Mouse (Mus musculus) hindbrain, embryonic 11.5 days (tissue): ENCODE results near the gene Cldn20. TPM values are rescaled to one million over a fixed set of nuclear protein-coding genes. Genes with fewer than 3 reads are reported as not detected.

Source experiments
- ATAC-seq: fragments of 200-750 bp; cut with Nextera tagmentation; 2 replicates; pipeline ENCODE4 v1.8.0; 2017; ENCODE audit warnings: mild to moderate bottlenecking, moderate TSS enrichment, moderate library complexity; ENCODE audit not compliant: low FRiP score
- DNase-seq: peaks from one replicate; pipeline ENCODE4 v3.0.0-alpha.2; 2015; ENCODE audit warnings: low spot score
- H3K27ac ChIP-seq: fragments of 300-500 bp; sonication (generic); 2 replicates; pipeline ENCODE4 v1.5.1; 2014; ENCODE audit warnings: mild to moderate bottlenecking, low read depth, low read length
- H3K27me3 ChIP-seq: fragments of 300-500 bp; sonication (generic); 2 replicates; pipeline ENCODE4 v1.6.1; 2014; ENCODE audit warnings: mild to moderate bottlenecking, low read length, moderate library complexity, mixed read lengths; ENCODE audit not compliant: control insufficient read depth, insufficient read depth
- H3K36me3 ChIP-seq: fragments of 300-500 bp; sonication (generic); 2 replicates; pipeline ENCODE4 v1.6.1; 2014; ENCODE audit warnings: mild to moderate bottlenecking, low read length, moderate library complexity, mixed read lengths; ENCODE audit not compliant: control insufficient read depth, insufficient read depth
- H3K4me1 ChIP-seq: fragments of 300-500 bp; sonication (generic); replicated peaks from 2 replicates; pipeline ENCODE4 v1.6.1; 2014; ENCODE audit warnings: low read length, mixed read lengths; ENCODE audit not compliant: control insufficient read depth, insufficient read depth
- H3K4me2 ChIP-seq: fragments of 300-500 bp; sonication (generic); replicated peaks from 2 replicates; pipeline ENCODE4 v1.6.1; 2014; ENCODE audit warnings: mild to moderate bottlenecking, low read depth, low read length
- H3K4me3 ChIP-seq: fragments of 300-500 bp; sonication (generic); 2 replicates; pipeline ENCODE4 v1.5.1; 2014; ENCODE audit warnings: low read depth, low read length
- H3K9ac ChIP-seq: fragments of 300-500 bp; sonication (generic); 2 replicates; pipeline ENCODE4 v1.6.1; 2014; ENCODE audit warnings: low read depth, low read length
- H3K9me3 ChIP-seq: fragments of 300-500 bp; sonication (generic); 2 replicates; pipeline ENCODE4 v1.6.1; 2016; ENCODE audit warnings: low read length; ENCODE audit not compliant: control insufficient read depth
- WGBS: fragments of 180-500 bp; shearing (Covaris S2); extraction: QIAGEN DNeasy Blood & Tissue Kit; methylation state at CpG from one replicate; pipeline ENCODE4 v1.1.7; 2014; 5-methylcytosine and 5-hydroxymethylcytosine counted together
- polyA plus RNA-seq: library from polyadenylated mRNA; unstranded; fragments of >200 nt; fragmentation: Nextera tagmentation; extraction: Ambion mirVana; gene quantifications from 2 replicates; pipeline ENCODE4 v1.2.1, GENCODE M21; 2014

The Cldn20 gene
- polyA plus RNA-seq, 1 experiment from 2014 or later: not detected

GRCm38 (mm10) chr17:3509841-3510240, 22.5 kb upstream of the Cldn20 start:
- DNase-seq (peak; percentile 76), ATAC-seq (peak; percentile 70)
- Histone ChIP-seq H3K27me3 (no peaks in the 10 kb centered on the region), H3K9me3 (no peaks in the 10 kb centered on the region), H3K27ac (no peak overlapping the region), H3K9ac (no peak overlapping the region), H3K36me3 (no peaks in the 10 kb centered on the region), H3K4me1 (no peaks in the 10 kb centered on the region), H3K4me3 (no peak overlapping the region), H3K4me2 (no peak overlapping the region)
- 14% methylated on average over 1 of the region's 1 CpGs for WGBS

- ATAC-seq: no peak
Measured at GRCm38 (mm10) chr17:3514316-3514715, 18.0 kb upstream of the Cldn20 start.

GRCm38 (mm10) chr17:3515851-3516250, 16.5 kb upstream of the Cldn20 start:
- no peaks in the 10 kb centered on the region for H3K9me3 ChIP-seq
- H3K36me3 ChIP-seq: no peaks in the 10 kb centered on the region
- H3K4me2 ChIP-seq: no peak overlapping the region
- no peak overlapping the region for H3K27ac ChIP-seq
- ATAC-seq (no peak), DNase-seq (no peak)
- 95% methylated on average over 8 of the region's 8 CpGs for WGBS
- no peaks in the 10 kb centered on the region for H3K27me3 ChIP-seq
- H3K4me1 ChIP-seq: no peaks in the 10 kb centered on the region
- H3K4me3 ChIP-seq: no peak overlapping the region
- H3K9ac ChIP-seq: no peak overlapping the region

More at GRCm38 (mm10) chr17:3514316-3514715, 18.0 kb upstream of the Cldn20 start:
- Histone ChIP-seq H3K36me3 (no peaks in the 10 kb centered on the region), H3K27ac (no peak overlapping the region), H3K4me3 (no peak overlapping the region), H3K27me3 (no peaks in the 10 kb centered on the region), H3K9ac (no peak overlapping the region), H3K9me3 (no peaks in the 10 kb centered on the region), H3K4me2 (no peak overlapping the region), H3K4me1 (no peaks in the 10 kb centered on the region)
- 84% methylated on average over 5 of the region's 5 CpGs for WGBS
- DNase-seq: no peak

GRCm38 (mm10) chr17:3516406-3516805, 15.9 kb upstream of the Cldn20 start:
- ATAC-seq (no peak), DNase-seq (no peak)
- no peaks in the 10 kb centered on the region for H3K9me3 ChIP-seq
- H3K27ac ChIP-seq: no peak overlapping the region
- no peaks in the 10 kb centered on the region for H3K27me3 ChIP-seq
- H3K4me2 ChIP-seq: no peak overlapping the region
- 29% methylated on average over 9 of the region's 9 CpGs for WGBS
- H3K4me1 ChIP-seq: no peaks in the 10 kb centered on the region
- no peak overlapping the region for H3K4me3 ChIP-seq
- no peaks in the 10 kb centered on the region for H3K36me3 ChIP-seq
- H3K9ac ChIP-seq: no peak overlapping the region

GRCm38 (mm10) chr17:3520344-3520743, 12.0 kb upstream of the Cldn20 start:
- no peak for ATAC-seq
- H3K36me3 ChIP-seq: no peaks in the 10 kb centered on the region
- no peak for DNase-seq
- no peaks in the 10 kb centered on the region for H3K27me3 ChIP-seq
- H3K4me1 ChIP-seq: no peaks in the 10 kb centered on the region
- H3K27ac ChIP-seq: no peak overlapping the region
- 94% methylated on average over 5 of the region's 5 CpGs for WGBS
- H3K4me3 ChIP-seq: no peak overlapping the region
- H3K9ac ChIP-seq: no peak overlapping the region
- no peak overlapping the region for H3K4me2 ChIP-seq
- no peaks in the 10 kb centered on the region for H3K9me3 ChIP-seq

- ATAC-seq (no peak), DNase-seq (no peak)
- no peaks in the 10 kb centered on the region for H3K36me3 ChIP-seq
- H3K27ac ChIP-seq: no peak overlapping the region
- H3K27me3 ChIP-seq: no peaks in the 10 kb centered on the region
- H3K4me2 ChIP-seq: no peak overlapping the region
- no peaks in the 10 kb centered on the region for H3K4me1 ChIP-seq
- no peak overlapping the region for H3K9ac ChIP-seq
- no peaks in the 10 kb centered on the region for H3K9me3 ChIP-seq
- WGBS: 89% methylated on average over 6 of the region's 6 CpGs
- H3K4me3 ChIP-seq: no peak overlapping the region
Measured at GRCm38 (mm10) chr17:3527841-3528471, 4.4 kb upstream of the Cldn20 start.

- H3K4me2 ChIP-seq: no peak overlapping the region
- H3K9me3 ChIP-seq: no peaks in the 10 kb centered on the region
- H3K36me3 ChIP-seq: no peaks in the 10 kb centered on the region
- 71% methylated on average over 3 of the region's 3 CpGs for whole genome bisulfite sequencing
- no peaks in the 10 kb centered on the region for H3K4me1 ChIP-seq
- DNase-seq (no peak), ATAC-seq (no peak)
- no peak overlapping the region for H3K27ac ChIP-seq
- H3K4me3 ChIP-seq: no peak overlapping the region
- H3K27me3 ChIP-seq: no peaks in the 10 kb centered on the region
- no peak overlapping the region for H3K9ac ChIP-seq
Measured at GRCm38 (mm10) chr17:3529523-3529922, 2.8 kb upstream of the Cldn20 start.

- ATAC-seq (no peak), DNase-seq (no peak)
- Histone ChIP-seq H3K4me1 (no peaks in the 10 kb centered on the region), H3K36me3 (no peaks in the 10 kb centered on the region), H3K9me3 (no peaks in the 10 kb centered on the region), H3K9ac (no peak overlapping the region), H3K4me3 (no peak overlapping the region), H3K4me2 (no peak overlapping the region), H3K27me3 (no peaks in the 10 kb centered on the region), H3K27ac (no peak overlapping the region)
- 75% methylated on average over 7 of the region's 7 CpGs for WGBS
Measured at GRCm38 (mm10) chr17:3530549-3530948, 1.8 kb upstream of the Cldn20 start.

- ATAC-seq (no peak), DNase-seq (no peak)
- no peaks in the 10 kb centered on the region for H3K4me1 ChIP-seq
- no peak overlapping the region for H3K4me3 ChIP-seq
- no peaks in the 10 kb centered on the region for H3K36me3 ChIP-seq
- no peaks in the 10 kb centered on the region for H3K9me3 ChIP-seq
- WGBS: 86% methylated on average over 1 of the region's 1 CpGs
- H3K27me3 ChIP-seq: no peaks in the 10 kb centered on the region
- H3K4me2 ChIP-seq: no peak overlapping the region
- no peak overlapping the region for H3K27ac ChIP-seq
- no peak overlapping the region for H3K9ac ChIP-seq
Measured at GRCm38 (mm10) chr17:3531641-3532040, 713 bp upstream of the Cldn20 start.
